Mouse (Mus musculus) left cerebral cortex, adult 9 months (tissue): ENCODE results near the gene Gm49380.

Experiments used
- DNase-seq, 2 experiments: peaks; one replicate each; pipeline ENCODE4 v3.0.0; 2022; ENCODE audit warnings: low spot score in 2 of 2

The Gm49380 gene

GRCm38 (mm10) chr9:44047571-44048490, 65.5 kb downstream of the Gm49380 start:
- DNase-seq = peak; percentile 94 to 97

- DNase-seq = peak in 1 of 2 experiments; percentile 9
Observed at GRCm38 (mm10) chr9:44047071-44047470, 66.2 kb downstream of the Gm49380 start.

GRCm38 (mm10) chr9:44046426-44046825, 66.9 kb downstream of the Gm49380 start:
- DNase-seq = no peak

GRCm38 (mm10) chr9:44045884-44046272, 67.4 kb downstream of the Gm49380 start:
- no peak for DNase-seq

DNA sequence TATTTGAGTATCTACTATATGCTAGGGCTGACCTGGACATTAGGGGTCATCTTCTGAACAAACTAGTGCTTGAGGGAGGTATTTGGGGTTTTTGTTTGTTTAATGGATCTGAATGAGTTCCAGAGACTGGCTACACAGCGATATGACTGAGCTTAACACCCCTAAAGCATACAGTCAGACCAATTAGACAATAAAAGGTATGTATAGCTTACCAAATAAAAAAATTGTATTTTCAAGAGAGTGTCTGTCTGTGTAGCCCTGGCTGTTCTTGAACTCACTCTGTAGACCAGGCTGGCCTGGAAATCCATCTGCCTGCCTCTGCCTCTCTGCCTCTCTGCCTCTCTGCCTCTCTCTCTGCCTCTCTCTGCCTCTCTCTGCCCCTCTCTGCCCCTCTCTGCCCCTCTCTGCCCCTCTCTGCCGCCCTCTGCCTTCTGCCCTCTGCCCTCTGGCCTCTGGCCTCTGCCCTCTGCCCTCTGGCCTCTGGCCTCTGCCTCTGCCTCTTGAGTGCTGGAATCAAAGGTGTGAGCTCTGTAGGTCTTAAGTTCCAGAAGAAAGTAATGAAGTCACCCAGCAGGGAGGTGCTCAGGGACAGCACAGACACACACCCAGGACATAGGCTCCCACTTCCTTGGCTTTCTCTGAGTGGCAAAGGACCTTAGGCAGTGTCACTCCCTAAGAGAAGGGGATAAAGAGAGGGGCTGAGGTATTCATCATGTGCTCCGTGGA, 68.0 kb downstream of the Gm49380 start:
- peak; percentile 96 to 99 for DNase-seq

DNA sequence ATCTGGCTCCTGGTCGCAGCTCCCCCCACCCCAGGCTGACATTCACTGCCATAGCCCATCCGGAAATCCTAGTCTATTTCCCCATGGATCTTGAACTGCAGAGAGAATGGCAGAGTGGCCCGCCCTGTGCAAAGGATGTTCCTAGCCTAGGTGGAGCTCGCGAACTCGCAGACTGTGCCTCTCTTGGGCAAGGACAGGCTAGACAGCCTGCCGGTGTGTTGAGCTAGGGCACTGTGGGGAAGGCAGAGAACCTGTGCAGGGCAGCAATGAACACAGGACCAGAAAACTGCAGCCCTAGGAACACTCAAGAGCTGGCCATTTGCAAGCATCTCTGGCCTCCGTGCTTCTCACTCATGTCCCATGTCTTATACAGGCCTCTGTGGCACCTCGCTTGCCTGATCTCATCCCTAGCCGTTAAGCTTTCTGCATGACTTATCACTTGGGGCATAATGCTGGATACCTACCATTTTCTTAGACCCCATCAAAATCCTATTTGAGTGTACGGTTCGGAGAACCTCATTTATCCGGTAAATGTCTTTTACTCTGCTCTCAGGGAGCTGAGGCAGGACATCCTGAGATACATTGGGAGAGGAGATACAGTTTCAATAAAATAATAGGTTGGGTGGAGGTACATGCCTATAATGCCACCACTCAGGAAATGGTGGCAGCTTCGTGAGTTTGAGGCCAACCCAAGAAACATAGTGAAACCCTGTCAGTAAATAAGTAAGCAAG, 68.7 kb downstream of the Gm49380 start:
- DNase-seq = peak; percentile 99 to 100

DNA sequence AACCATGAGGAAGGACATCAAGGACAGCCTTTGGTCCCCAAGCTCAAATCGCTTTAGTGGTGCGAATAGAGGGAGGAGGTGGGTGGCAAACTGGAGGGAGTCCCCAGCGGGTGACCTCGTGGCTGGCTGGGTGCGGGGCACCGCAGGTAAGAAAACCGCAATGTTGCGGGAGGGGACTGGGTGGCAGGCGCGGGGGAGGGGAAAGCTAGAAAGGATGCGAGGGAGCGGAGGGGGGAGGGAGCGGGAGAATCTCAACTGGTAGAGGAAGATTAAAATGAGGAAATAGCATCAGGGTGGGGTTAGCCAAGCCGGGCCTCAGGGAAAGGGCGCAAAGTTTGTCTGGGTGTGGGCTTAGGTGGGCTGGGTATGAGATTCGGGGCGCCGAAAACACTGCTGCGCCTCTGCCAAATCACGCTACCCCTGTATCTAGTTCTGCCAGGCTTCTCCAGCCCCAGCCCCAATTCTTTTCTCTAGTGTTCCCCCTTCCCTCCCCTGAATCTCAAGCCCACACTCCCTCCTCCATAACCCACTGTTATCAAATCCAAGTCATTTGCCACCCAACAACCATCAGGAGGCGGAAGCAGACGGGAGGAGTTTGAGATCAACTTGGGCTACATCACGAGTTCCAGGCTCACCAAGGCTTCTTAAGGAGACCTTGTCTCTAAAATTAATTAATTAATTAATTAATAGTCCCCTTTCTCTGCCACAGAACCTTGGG, 69.4 kb downstream of the Gm49380 start:
- DNase-seq = peak in 1 of 2 experiments; percentile 100

DNA sequence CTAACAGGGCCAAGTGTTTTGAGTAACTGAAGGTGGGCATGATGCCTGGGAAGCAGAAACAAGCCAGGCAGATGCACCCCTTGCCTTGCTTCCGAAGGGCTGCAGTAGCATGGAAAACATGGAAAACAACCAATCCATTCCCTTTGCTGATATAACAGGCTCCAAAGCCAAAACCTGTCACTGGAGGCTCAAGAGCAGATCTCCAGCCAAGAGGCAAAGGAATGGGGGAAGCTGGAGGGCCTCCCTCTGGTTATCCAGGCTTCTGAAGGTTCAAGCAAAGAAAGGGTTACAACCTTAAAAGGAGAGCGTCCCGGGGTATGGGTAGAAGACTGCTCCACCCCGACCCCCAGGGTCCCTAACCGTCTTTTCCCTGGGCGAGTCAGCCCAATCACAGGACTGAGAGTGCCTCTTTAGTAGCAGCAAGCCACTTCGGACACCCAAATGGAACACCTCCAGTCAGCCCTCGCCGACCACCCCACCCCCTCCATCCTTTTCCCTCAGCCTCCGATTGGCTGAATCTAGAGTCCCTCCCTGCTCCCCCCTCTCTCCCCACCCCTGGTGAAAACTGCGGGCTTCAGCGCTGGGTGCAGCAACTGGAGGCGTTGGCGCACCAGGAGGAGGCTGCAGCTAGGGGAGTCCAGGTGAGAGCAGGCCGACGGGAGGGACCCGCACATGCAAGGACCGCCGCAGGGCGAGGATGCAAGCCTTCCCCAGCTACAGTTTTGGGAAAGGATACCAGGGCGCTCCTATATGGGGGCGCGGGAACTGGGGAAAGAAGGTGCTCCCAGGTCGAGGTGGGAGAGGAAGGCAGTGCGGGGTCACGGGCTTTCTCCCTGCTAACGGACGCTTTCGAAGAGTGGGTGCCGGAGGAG, 70.2 kb downstream of the Gm49380 start, which contains the start of gene Thy1:
TSS of gene Thy1 (plus strand) at position 549 of the 872 bp plus-strand sequence.
- DNase-seq = peak; percentile 100

DNA sequence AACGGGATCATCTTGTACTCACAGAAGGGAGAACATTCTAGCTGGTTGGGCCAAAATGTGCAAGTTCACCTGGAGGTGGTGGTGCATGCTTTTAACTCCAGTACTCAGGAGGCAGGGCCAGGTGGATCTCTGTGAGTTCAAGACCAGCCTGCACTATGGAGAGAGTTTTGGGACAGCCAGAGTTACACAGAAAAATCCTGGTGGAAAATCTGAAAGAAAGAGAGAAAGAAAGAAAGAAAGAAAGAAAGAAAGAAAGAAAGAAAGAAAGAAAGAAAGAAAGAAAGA, 71.0 kb downstream of the Gm49380 start:
- DNase-seq = no peak

- peak; percentile 95 to 99 for DNase-seq
Observed at GRCm38 (mm10) chr9:44041511-44042395, 71.5 kb downstream of the Gm49380 start.

- DNase-seq = no peak
Observed at GRCm38 (mm10) chr9:44037106-44037505, 76.2 kb downstream of the Gm49380 start.

- no peak for DNase-seq
Observed at GRCm38 (mm10) chr9:44033957-44034727, 79.2 kb downstream of the Gm49380 start.

GRCm38 (mm10) chr9:44033317-44033716, 80.0 kb downstream of the Gm49380 start:
- DNase-seq = no peak

- DNase-seq = no peak
Observed at GRCm38 (mm10) chr9:44031946-44032345, 81.4 kb downstream of the Gm49380 start.

- DNase-seq = no peak
Observed at GRCm38 (mm10) chr9:44031079-44031478, 82.2 kb downstream of the Gm49380 start.

DNA sequence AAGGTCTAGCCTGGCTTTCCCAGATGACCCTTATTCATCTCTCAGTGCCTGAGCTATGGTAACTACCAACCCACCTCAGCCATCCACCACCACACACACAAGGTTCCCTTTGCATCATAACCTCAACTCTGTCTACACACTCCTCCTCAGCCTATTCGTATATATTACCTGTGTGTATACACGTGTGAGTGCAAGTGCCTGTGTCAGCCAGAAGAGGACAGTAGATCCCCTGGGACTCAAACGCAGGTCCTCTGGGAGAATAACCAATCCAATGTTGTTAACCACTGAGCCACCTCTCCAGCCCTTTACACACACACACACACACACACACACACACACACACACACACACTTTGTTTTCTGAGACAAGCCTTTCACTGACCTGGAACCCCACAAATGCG, 82.7 kb downstream of the Gm49380 start:
- no peak for DNase-seq

DNA sequence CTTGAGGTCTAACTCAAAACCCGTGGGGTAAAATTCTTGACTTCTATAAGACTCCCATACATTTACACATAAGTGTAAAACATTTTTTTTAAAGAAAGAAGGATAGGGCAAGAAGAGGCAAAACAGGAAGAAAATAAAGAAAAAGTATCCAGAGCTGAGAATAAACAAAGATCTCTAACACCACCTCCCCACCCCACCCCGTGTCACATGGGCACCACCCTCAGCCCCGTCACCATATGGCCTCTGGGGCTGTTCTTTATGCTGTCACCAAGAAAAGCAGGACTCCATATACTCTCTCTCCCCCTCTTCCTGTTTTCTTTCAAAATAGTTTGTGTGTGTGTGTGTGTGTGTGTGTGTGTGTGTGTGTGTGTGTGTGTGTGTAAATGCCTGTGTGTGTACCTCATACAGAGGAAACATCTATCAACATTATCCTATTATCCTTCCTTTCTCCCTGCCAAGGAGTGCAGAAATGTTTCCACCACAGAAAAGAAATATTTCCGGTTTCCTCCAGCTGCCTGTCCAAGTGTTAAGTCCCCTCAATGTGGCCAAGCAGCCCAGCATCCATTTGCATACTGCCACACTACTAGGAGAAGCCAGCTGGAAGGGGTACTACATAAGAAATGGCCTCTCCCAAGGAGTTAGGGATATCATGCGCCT, 83.6 kb downstream of the Gm49380 start:
- no peak for DNase-seq

DNA sequence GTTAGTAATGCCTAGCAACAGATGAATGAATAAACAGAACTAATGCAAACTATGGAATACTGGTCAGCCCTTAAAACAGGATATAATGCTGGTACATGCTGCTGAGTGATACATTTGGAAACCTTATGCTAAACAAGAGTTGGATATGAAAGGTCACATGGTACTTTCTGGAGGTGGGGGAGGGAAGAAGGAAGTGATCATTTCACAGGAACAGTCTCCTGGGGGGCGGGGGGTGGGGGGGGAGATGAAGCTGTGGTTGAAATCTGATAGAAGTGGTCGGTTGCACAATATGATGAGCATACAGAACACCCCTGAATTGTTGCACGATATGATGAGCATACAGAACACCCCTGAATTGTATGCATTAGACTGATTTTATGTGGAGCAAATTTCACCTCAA, 89.2 kb downstream of the Gm49380 start:
- DNase-seq = no peak
